Mouse (Mus musculus) heart, postnatal 0 days (tissue): ENCODE measurements at regions not wholly inside any gene's neighbourhood (a gene's known extent, or its start where the extent isn't known, plus 50 kb on each side); places are given as distances from the start of the nearest gene placed in this dataset.

Source experiments
- CTCF ChIP-seq: IDR thresholded peaks from 2 replicates; pipeline ENCODE4 v1.5.1; 2016; ENCODE audit warnings: antibody characterized with exemption, control low read depth, low read depth
- EP300 ChIP-seq: IDR thresholded peaks from 2 replicates; pipeline ENCODE4 v1.6.1; 2016; ENCODE audit warnings: antibody characterized with exemption, low read depth

DNA sequence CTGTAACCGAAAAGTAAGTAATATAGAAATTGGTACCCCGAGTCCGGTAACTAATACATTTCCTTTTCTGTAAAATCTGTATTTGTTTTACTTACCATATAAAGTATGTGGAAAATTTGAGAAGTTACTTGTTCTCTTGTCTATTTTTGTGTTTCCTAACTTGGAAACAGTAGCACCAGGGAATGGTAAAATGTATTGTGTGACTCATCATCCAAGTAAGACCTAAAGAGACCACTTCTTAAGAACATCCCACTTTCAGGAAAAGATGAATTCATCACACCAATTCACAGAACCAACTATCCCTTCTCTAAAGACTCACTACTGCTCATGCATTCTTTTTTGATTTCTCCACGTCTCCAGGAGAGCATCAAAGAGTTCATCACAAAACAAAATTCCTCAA, 457.6 kb upstream of the Htr2a start:
- TF ChIP-seq CTCF (no peak), EP300 (no peak)
